Mouse (Mus musculus) kidney, adult 2 months (tissue): ENCODE measurements at regions not wholly inside any gene's neighbourhood (a gene's known extent, or its start where the extent isn't known, plus 50 kb on each side); places are given as distances from the start of the nearest gene placed in this dataset.

Experiments
- CTCF ChIP-seq: fragments of 200-500 bp; conservative IDR thresholded peaks from 2 replicates; pipeline ENCODE4 v1.5.1; 2011; ENCODE audit warnings: low read depth, mild to moderate bottlenecking, control low read depth, low read length, moderate library complexity, mixed read lengths; ENCODE audit not compliant: insufficient read depth, insufficient read length
- POLR2A ChIP-seq: fragments of 200-500 bp; IDR thresholded peaks from one replicate; pipeline ENCODE4 v1.6.1; 2011; ENCODE audit warnings: low read depth, low read length, control low read depth

GRCm38 (mm10) chr10:21511386-21511785 is 81.6 kb upstream of the 1700020N01Rik start:
- TF ChIP-seq POLR2A (no peak), CTCF (no peak)
